19 mouse cellular contexts compared by ENCODE assay signal in genomic region chr12:32201070-32201585, GRCm38 (mm10).
"Had no signal": no experiment of that assay in that cellular context is flagged by ENCODE, and none has a peak within 500 bp of the region (broad histone marks: within the 10 kb centered on the region; RNA-seq: fewer than 3 reads in every experiment).

No protein-coding gene starts in this region.

- H3K4me1 ChIP-seq: intestine, embryonic 15.5 days; lung, embryonic 15.5 days; neural tube, embryonic 15.5 days; stomach, embryonic 15.5 days had no signal

- DNase-seq: kidney, adult 11 months; kidney, adult 9 months; layer of hippocampus, adult 9-11 months; lung, adult 18-20 months; lung, postnatal 10 days; lung, postnatal 36 days; retina, postnatal 1 day; right cerebral cortex, postnatal 25 days; thymus, postnatal 25 days had no signal

- H3K4me3 ChIP-seq: intestine, embryonic 15.5 days; layer of hippocampus, adult 2 months; lung, embryonic 15.5 days; midbrain, embryonic 12.5 days; midbrain, embryonic 15.5 days; neural tube, embryonic 12.5 days; neural tube, embryonic 15.5 days; stomach, embryonic 15.5 days had no signal

- H3K9ac ChIP-seq: intestine, embryonic 15.5 days; liver, embryonic 14.5 days; lung, embryonic 15.5 days; midbrain, embryonic 12.5 days; midbrain, embryonic 15.5 days; neural tube, embryonic 12.5 days; neural tube, embryonic 15.5 days; stomach, embryonic 15.5 days had no signal

- H3K27ac ChIP-seq: intestine, embryonic 15.5 days; layer of hippocampus, adult 2 months; liver, embryonic 14.5 days; lung, embryonic 15.5 days; midbrain, embryonic 12.5 days; midbrain, embryonic 15.5 days; neural tube, embryonic 12.5 days; neural tube, embryonic 15.5 days; stomach, embryonic 15.5 days had no signal

- ATAC-seq: intestine, embryonic 15.5 days; midbrain, embryonic 15.5 days had no signal

- H3K4me2 ChIP-seq: intestine, embryonic 15.5 days; liver, embryonic 11.5 days; lung, embryonic 15.5 days; midbrain, embryonic 12.5 days; midbrain, embryonic 15.5 days; neural tube, embryonic 12.5 days; neural tube, embryonic 15.5 days; stomach, embryonic 15.5 days had no signal

- H3K36me3 ChIP-seq: intestine, embryonic 15.5 days; lung, embryonic 15.5 days; midbrain, embryonic 12.5 days; midbrain, embryonic 15.5 days; neural tube, embryonic 12.5 days; neural tube, embryonic 15.5 days; stomach, embryonic 15.5 days had no signal

- H3K27me3 ChIP-seq: intestine, embryonic 15.5 days; lung, embryonic 15.5 days; midbrain, embryonic 12.5 days; midbrain, embryonic 15.5 days; neural tube, embryonic 12.5 days; neural tube, embryonic 15.5 days; stomach, embryonic 15.5 days had no signal

- H3K9me3 ChIP-seq: intestine, embryonic 15.5 days; lung, embryonic 15.5 days; midbrain, embryonic 12.5 days; midbrain, embryonic 15.5 days; neural tube, embryonic 12.5 days; neural tube, embryonic 15.5 days; stomach, embryonic 15.5 days had no signal
